Mouse (Mus musculus): ENCODE data around the gene Zdhhc22.

DNA sequence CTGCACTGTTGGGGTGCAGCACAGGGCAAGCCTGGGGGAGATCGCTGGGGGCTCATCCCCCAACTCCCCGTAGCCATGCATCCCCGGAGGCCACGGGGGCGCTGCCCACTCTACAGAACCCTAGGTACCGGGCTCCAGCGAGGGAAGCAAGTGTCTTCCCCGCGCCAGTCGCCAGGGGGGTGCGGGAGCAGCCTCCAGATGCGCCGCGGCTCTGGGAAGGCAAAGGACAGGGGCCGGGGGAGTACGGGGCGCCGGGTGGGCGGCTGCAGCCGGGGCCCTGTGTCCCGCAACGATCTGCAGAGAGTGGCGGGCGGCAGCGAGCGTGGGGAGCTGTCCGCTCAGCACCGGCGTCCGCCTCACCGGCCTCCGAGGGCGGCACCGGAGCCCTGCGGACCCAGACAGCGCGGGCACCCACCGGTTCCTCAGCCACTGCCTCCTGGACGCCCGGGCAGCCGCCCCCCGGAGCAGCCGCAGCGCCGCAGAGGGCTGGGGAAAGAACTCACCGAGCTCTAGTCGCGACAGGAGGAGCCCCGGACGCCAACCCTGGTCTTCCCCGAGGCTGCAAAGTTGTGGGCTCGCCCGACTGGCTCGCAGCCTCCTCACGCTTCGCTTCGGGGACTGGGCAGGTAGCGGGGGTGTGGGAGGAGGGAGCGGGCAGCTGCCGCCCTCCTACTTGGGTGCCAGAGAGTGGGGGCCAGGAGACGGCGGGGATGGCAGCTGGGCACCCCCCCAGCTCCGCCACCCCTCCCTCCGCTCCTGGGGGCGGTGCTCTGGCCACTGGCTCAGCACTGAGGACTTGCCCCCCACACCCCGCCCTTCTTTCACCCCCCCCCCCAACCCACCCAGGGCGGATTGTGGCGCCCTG lies at the start of gene Zdhhc22:
- TF ChIP-seq CTCF (IDR thresholded peaks at IDR 0.05; ENCODE audit: low read depth) = no peak
- TF ChIP-seq EP300 (IDR thresholded peaks at IDR 0.05; ENCODE audit: low read depth) = no peak

Measured in heart, postnatal 0 days (tissue).